Mouse (Mus musculus) midbrain, embryonic 16.5 days (tissue): Measurements from ENCODE around the gene Acy3. TPM values are rescaled to one million over a fixed set of nuclear protein-coding genes. Genes with fewer than 3 reads are reported as not detected.
"Not testable (repeated sequence)": the region's sequence is repeated elsewhere in the genome, so short reads cannot be mapped to it uniquely, and the experiment has no call there.

Source experiments
- ATAC-seq: fragments of 200-750 bp; cut with Nextera tagmentation; 2 replicates; pipeline ENCODE4 v1.8.0; 2017; ENCODE audit warnings: moderate TSS enrichment
- H3K27ac ChIP-seq: fragments of 300-500 bp; sonication (generic); 2 replicates; pipeline ENCODE4 v1.5.1; 2014; ENCODE audit warnings: mild to moderate bottlenecking, low read length, mixed read lengths
- H3K27me3 ChIP-seq: fragments of 300-500 bp; sonication (generic); 2 replicates; pipeline ENCODE4 v1.6.1; 2014; ENCODE audit warnings: low read depth, low read length, mixed read lengths; ENCODE audit not compliant: control insufficient read depth, insufficient read depth
- H3K36me3 ChIP-seq: fragments of 300-500 bp; sonication (generic); 2 replicates; pipeline ENCODE4 v1.6.1; 2014; ENCODE audit warnings: mild to moderate bottlenecking, low read length, moderate library complexity, mixed read lengths; ENCODE audit not compliant: control insufficient read depth, insufficient read depth
- H3K4me1 ChIP-seq: fragments of 300-500 bp; sonication (generic); 2 replicates; pipeline ENCODE4 v1.6.1; 2014; ENCODE audit warnings: mild to moderate bottlenecking, low read length, mixed read lengths; ENCODE audit not compliant: control insufficient read depth, insufficient read depth
- H3K4me2 ChIP-seq: fragments of 300-500 bp; sonication (generic); 2 replicates; pipeline ENCODE4 v1.6.1; 2014; ENCODE audit warnings: mild to moderate bottlenecking, low read length, mixed read lengths
- H3K4me3 ChIP-seq: fragments of 300-500 bp; sonication (generic); 2 replicates; pipeline ENCODE4 v1.5.1; 2014; ENCODE audit warnings: low read depth, mild to moderate bottlenecking, low read length, moderate library complexity, mixed read lengths
- H3K9ac ChIP-seq: fragments of 300-500 bp; sonication (generic); 2 replicates; pipeline ENCODE4 v1.6.1; 2014; ENCODE audit warnings: low read depth, low read length, mixed read lengths
- H3K9me3 ChIP-seq: fragments of 300-500 bp; sonication (generic); replicated peaks from 2 replicates; pipeline ENCODE4 v1.6.1; 2014; ENCODE audit warnings: mild to moderate bottlenecking, low read length, mixed read lengths; ENCODE audit not compliant: control insufficient read depth, poor library complexity, severe bottlenecking
- WGBS: fragments of 180-500 bp; shearing (Covaris S2); extraction: QIAGEN DNeasy Blood & Tissue Kit; methylation state at CpG from one replicate; pipeline ENCODE4 v1.1.7; 2014; 5-methylcytosine and 5-hydroxymethylcytosine counted together
- polyA plus RNA-seq: library from polyadenylated mRNA; unstranded; fragments of >200 nt; fragmentation: Nextera tagmentation; extraction: Ambion mirVana; gene quantifications from 2 replicates; pipeline ENCODE4 v1.2.1, GENCODE M21; 2015

Gene Acy3
- polyA plus RNA-seq, 1 experiment from 2014 or later = 1.0 TPM

- Histone ChIP-seq H3K4me3 (no peak overlapping the region), H3K9ac (no peak overlapping the region), H3K27me3 (no peaks in the 10 kb centered on the region), H3K4me1 (no peaks in the 10 kb centered on the region), H3K4me2 (no peak overlapping the region), H3K9me3 (no peaks in the 10 kb centered on the region), H3K36me3 (no peaks in the 10 kb centered on the region), H3K27ac (no peak overlapping the region)
- no peak for ATAC-seq
- 79% methylated on average over 4 of the region's 4 CpGs for WGBS
Measured at GRCm38 (mm10) chr19:3964030-3964429, 22.3 kb upstream of the Acy3 start.

- 75% methylated on average over 11 of the region's 11 CpGs for WGBS
- H3K9me3 ChIP-seq = no peaks in the 10 kb centered on the region
- no peak for ATAC-seq
Measured at GRCm38 (mm10) chr19:3966330-3967075, 19.9 kb upstream of the Acy3 start.

GRCm38 (mm10) chr19:3967258-3967657, 19.1 kb upstream of the Acy3 start:
- no peak for ATAC-seq
- WGBS = 58% methylated on average over 3 of the region's 3 CpGs
- Histone ChIP-seq H3K4me3 (no peak overlapping the region), H3K4me1 (no peaks in the 10 kb centered on the region), H3K9me3 (no peaks in the 10 kb centered on the region), H3K9ac (no peak overlapping the region), H3K4me2 (no peak overlapping the region), H3K36me3 (no peaks in the 10 kb centered on the region), H3K27me3 (no peaks in the 10 kb centered on the region), H3K27ac (no peak overlapping the region)

More at GRCm38 (mm10) chr19:3966330-3967075, 19.9 kb upstream of the Acy3 start:
- H3K4me2 ChIP-seq = no peak overlapping the region
- no peaks in the 10 kb centered on the region for H3K4me1 ChIP-seq
- no peaks in the 10 kb centered on the region for H3K36me3 ChIP-seq
- H3K9ac ChIP-seq = no peak overlapping the region
- no peak overlapping the region for H3K4me3 ChIP-seq
- H3K27ac ChIP-seq = no peak overlapping the region
- H3K27me3 ChIP-seq = no peaks in the 10 kb centered on the region

GRCm38 (mm10) chr19:3972229-3972628, 14.1 kb upstream of the Acy3 start, which contains the start of gene Aldh3b2:
Aldh3b2 (plus strand) TSS chr19:3972328.
- WGBS = 57% methylated on average over 9 of the region's 9 CpGs
- Histone ChIP-seq H3K36me3 (no peaks in the 10 kb centered on the region), H3K4me2 (no peak within 1 kb of the TSS), H3K9me3 (no peaks in the 10 kb centered on the region), H3K9ac (no peak within 1 kb of the TSS), H3K4me1 (no peaks in the 10 kb centered on the region), H3K27me3 (no peaks in the 10 kb centered on the region), H3K4me3 (no peak within 1 kb of the TSS), H3K27ac (no peak within 1 kb of the TSS)
- ATAC-seq = no peak

- not testable (repeated sequence) for H3K36me3 ChIP-seq, ATAC-seq, H3K9me3 ChIP-seq, H3K4me1 ChIP-seq, H3K27ac ChIP-seq, H3K4me3 ChIP-seq, H3K27me3 ChIP-seq, H3K9ac ChIP-seq, H3K4me2 ChIP-seq
- WGBS = 83% methylated on average over 6 of the region's 6 CpGs
Measured at GRCm38 (mm10) chr19:3974608-3975007, 11.8 kb upstream of the Acy3 start.

- Histone ChIP-seq H3K9ac (no peak overlapping the region), H3K4me1 (no peaks in the 10 kb centered on the region), H3K4me3 (no peak overlapping the region), H3K36me3 (no peaks in the 10 kb centered on the region), H3K4me2 (no peak overlapping the region), H3K27ac (no peak overlapping the region), H3K27me3 (no peaks in the 10 kb centered on the region), H3K9me3 (no peaks in the 10 kb centered on the region)
- ATAC-seq = no peak
- WGBS = 74% methylated on average over 2 of the region's 2 CpGs
Measured at GRCm38 (mm10) chr19:3975866-3976265, 10.5 kb upstream of the Acy3 start.

- WGBS = 13% methylated on average over 4 of the region's 4 CpGs
- Histone ChIP-seq H3K4me1 (no peaks in the 10 kb centered on the region), H3K27ac (no peak overlapping the region), H3K4me3 (no peak overlapping the region), H3K36me3 (no peaks in the 10 kb centered on the region), H3K9me3 (no peaks in the 10 kb centered on the region), H3K27me3 (no peaks in the 10 kb centered on the region), H3K4me2 (no peak overlapping the region), H3K9ac (no peak overlapping the region)
- ATAC-seq = peak; percentile 51; the same call in 1 of the 2 replicates
Measured at GRCm38 (mm10) chr19:3980309-3980708, 6.1 kb upstream of the Acy3 start.

GRCm38 (mm10) chr19:3980917-3981316, 5.5 kb upstream of the Acy3 start:
- no peaks in the 10 kb centered on the region for H3K9me3 ChIP-seq
- ATAC-seq = no peak

GRCm38 (mm10) chr19:3983527-3984200, 2.7 kb upstream of the Acy3 start:
- no peak overlapping the region for H3K4me3 ChIP-seq
- H3K4me2 ChIP-seq = no peak overlapping the region
- H3K4me1 ChIP-seq = no peaks in the 10 kb centered on the region
- H3K9ac ChIP-seq = no peak overlapping the region
- no peaks in the 10 kb centered on the region for H3K36me3 ChIP-seq
- WGBS = 33% methylated on average over 9 of the region's 9 CpGs
- no peaks in the 10 kb centered on the region for H3K27me3 ChIP-seq
- H3K9me3 ChIP-seq = no peaks in the 10 kb centered on the region
- no peak overlapping the region for H3K27ac ChIP-seq
- ATAC-seq = no peak

More at GRCm38 (mm10) chr19:3980917-3981316, 5.5 kb upstream of the Acy3 start:
- Histone ChIP-seq H3K36me3 (no peaks in the 10 kb centered on the region), H3K27ac (no peak overlapping the region), H3K9ac (no peak overlapping the region), H3K4me3 (no peak overlapping the region), H3K27me3 (no peaks in the 10 kb centered on the region), H3K4me2 (no peak overlapping the region), H3K4me1 (no peaks in the 10 kb centered on the region)
- 82% methylated on average over 9 of the region's 9 CpGs for WGBS
